In the genomic region with DNA sequence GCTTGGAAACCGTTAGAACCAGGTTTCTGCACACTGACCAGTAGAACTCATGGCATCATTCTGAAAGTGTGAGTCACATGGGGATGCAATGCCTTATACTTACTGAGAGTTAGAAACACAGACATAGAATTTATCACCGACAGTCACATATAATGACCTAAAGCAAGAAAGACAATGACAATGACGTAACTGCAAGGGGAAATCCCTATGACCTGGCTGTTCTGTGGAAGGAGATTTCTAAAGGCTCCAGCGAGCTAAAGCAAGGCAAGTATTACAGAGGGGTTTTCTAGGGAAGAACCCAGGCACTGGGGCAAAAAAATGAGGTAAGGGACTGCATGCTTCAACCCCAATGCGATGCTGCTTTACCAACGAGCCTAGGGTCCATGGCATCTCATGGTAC, we compare ENCODE assay signal across 15 mouse cellular contexts. TPM values are rescaled to one million over a fixed set of nuclear protein-coding genes. Genes with fewer than 3 reads are reported as not detected.
A peak's percentile ranks its signal among the peaks of the same experiment; 100 is the strongest.
DNase-seq lines count a peak whose midpoint lies in the region; ATAC-seq and TF ChIP-seq lines count a peak whose summit lies in the region.
"Had no signal": no experiment of that assay in that cellular context is flagged by ENCODE, and none has a peak within 500 bp of the region (broad histone marks: within the 10 kb centered on the region; RNA-seq: fewer than 3 reads in every experiment).

No protein-coding gene starts in this region.

- no peak for DNase-seq in forebrain, embryonic 11.5 days (ENCODE audit: low spot score)
- peak; percentile 42 for DNase-seq in heart, postnatal 0 days (ENCODE audit: low spot score)
- no peak for DNase-seq in heart, adult 9 months (ENCODE audit: low spot score in 2 of 2)
- no peak for DNase-seq in urinary bladder, postnatal 10 days (ENCODE audit: low spot score)
- DNase-seq: adrenal gland, adult 2 months; adrenal gland, postnatal 25 days; forebrain, postnatal 0 days had no signal

- peak overlapping the region; percentile 35; the same call in 1 of the 2 replicates for H3K27ac ChIP-seq in forebrain, embryonic 16.5 days (ENCODE audit: low read length)
- H3K27ac ChIP-seq in forebrain, embryonic 11.5 days (ENCODE audit: low read depth, low read length) = no peak overlapping the region
- no peak overlapping the region for H3K27ac ChIP-seq in heart, postnatal 0 days (ENCODE audit: low read depth)
- H3K27ac ChIP-seq: embryonic facial prominence, embryonic 12.5 days; forebrain, embryonic 12.5 days; hindbrain, embryonic 13.5 days had no signal

- no peaks in the 10 kb centered on the region for H3K27me3 ChIP-seq in forebrain, embryonic 16.5 days (replicated peaks; ENCODE audit: control insufficient read depth, insufficient read depth, low read length)
- H3K27me3 ChIP-seq in forebrain, embryonic 11.5 days (ENCODE audit: control insufficient read depth, insufficient read depth, low read length) = no peaks in the 10 kb centered on the region
- H3K27me3 ChIP-seq in heart, postnatal 0 days (ENCODE audit: control insufficient read depth, insufficient read depth, low read length) = no peaks in the 10 kb centered on the region
- H3K27me3 ChIP-seq: embryonic facial prominence, embryonic 12.5 days; heart, embryonic 12.5 days; hindbrain, embryonic 13.5 days had no signal

- no peaks in the 10 kb centered on the region for H3K36me3 ChIP-seq in forebrain, embryonic 16.5 days (ENCODE audit: control insufficient read depth, insufficient read depth)
- no peaks in the 10 kb centered on the region for H3K36me3 ChIP-seq in forebrain, embryonic 11.5 days (ENCODE audit: control insufficient read depth, insufficient read depth, low read length)
- H3K36me3 ChIP-seq in heart, postnatal 0 days (replicated peaks; ENCODE audit: control insufficient read depth, insufficient read depth, low read length) = no peaks in the 10 kb centered on the region
- H3K36me3 ChIP-seq: embryonic facial prominence, embryonic 12.5 days; forebrain, embryonic 12.5 days; heart, embryonic 12.5 days; hindbrain, embryonic 13.5 days had no signal

- ATAC-seq in forebrain, embryonic 16.5 days = no peak
- ATAC-seq in forebrain, embryonic 11.5 days (replicated peaks; ENCODE audit: low FRiP score) = no peak
- ATAC-seq in heart, postnatal 0 days (ENCODE audit: insufficient read depth, low read depth) = no peak
- ATAC-seq in activated CD4-positive, CD25-positive, alpha-beta regulatory T cell, adult 4 months = peak; percentile 70
- ATAC-seq in megakaryocyte progenitor cell, adult 5-6 weeks (replicated peaks; ENCODE audit: poor library complexity) = no peak
- ATAC-seq: intestine, postnatal 0 days had no signal

- H3K9ac ChIP-seq in forebrain, embryonic 16.5 days (replicated peaks; ENCODE audit: low read depth, low read length) = no peak overlapping the region
- H3K9ac ChIP-seq in forebrain, embryonic 11.5 days (ENCODE audit: low read length) = no peak overlapping the region
- H3K9ac ChIP-seq in heart, postnatal 0 days (replicated peaks; ENCODE audit: low read depth, low read length) = no peak overlapping the region
- H3K9ac ChIP-seq: embryonic facial prominence, embryonic 12.5 days; forebrain, embryonic 12.5 days; forebrain, postnatal 0 days; heart, embryonic 12.5 days; hindbrain, embryonic 13.5 days had no signal

- no peak overlapping the region for H3K4me2 ChIP-seq in forebrain, embryonic 16.5 days (ENCODE audit: low read length)
- no peak overlapping the region for H3K4me2 ChIP-seq in forebrain, embryonic 11.5 days (ENCODE audit: low read depth, low read length, severe bottlenecking)
- no peak overlapping the region for H3K4me2 ChIP-seq in heart, postnatal 0 days (ENCODE audit: low read depth, low read length)
- H3K4me2 ChIP-seq: embryonic facial prominence, embryonic 12.5 days; forebrain, embryonic 12.5 days; heart, embryonic 12.5 days; hindbrain, embryonic 13.5 days had no signal

- H3K4me3 ChIP-seq in forebrain, embryonic 16.5 days (replicated peaks; ENCODE audit: low read length) = no peak overlapping the region
- H3K4me3 ChIP-seq in forebrain, embryonic 11.5 days (ENCODE audit: low read depth, low read length) = no peak overlapping the region
- no peak overlapping the region for H3K4me3 ChIP-seq in heart, postnatal 0 days (ENCODE audit: low read depth, low read length)
- H3K4me3 ChIP-seq: embryonic facial prominence, embryonic 12.5 days; forebrain, embryonic 12.5 days; heart, embryonic 12.5 days; hindbrain, embryonic 13.5 days had no signal

- TF ChIP-seq EP300 in heart, postnatal 0 days (IDR thresholded peaks at IDR 0.05; ENCODE audit: low read depth) = no peak

- TF ChIP-seq CTCF in heart, postnatal 0 days (IDR thresholded peaks at IDR 0.05; ENCODE audit: low read depth) = no peak

- 88% methylated on average over 6 of the region's 6 CpGs for WGBS in forebrain, embryonic 16.5 days
- WGBS in forebrain, embryonic 11.5 days = 88% methylated on average over 6 of the region's 6 CpGs
- 63% methylated on average over 6 of the region's 6 CpGs for WGBS in heart, postnatal 0 days

- no peaks in the 10 kb centered on the region for H3K9me3 ChIP-seq in forebrain, embryonic 16.5 days (ENCODE audit: control insufficient read depth, low read length)
- no peaks in the 10 kb centered on the region for H3K9me3 ChIP-seq in forebrain, embryonic 11.5 days (ENCODE audit: control insufficient read depth, low read length)
- no peaks in the 10 kb centered on the region for H3K9me3 ChIP-seq in heart, postnatal 0 days (replicated peaks; ENCODE audit: control insufficient read depth, low read length)
- H3K9me3 ChIP-seq: embryonic facial prominence, embryonic 12.5 days; forebrain, embryonic 12.5 days; heart, embryonic 12.5 days; hindbrain, embryonic 13.5 days had no signal

- H3K4me1 ChIP-seq in forebrain, embryonic 16.5 days (replicated peaks; ENCODE audit: control insufficient read depth, insufficient read depth, low read length) = no peaks in the 10 kb centered on the region
- H3K4me1 ChIP-seq in forebrain, embryonic 11.5 days (replicated peaks; ENCODE audit: control insufficient read depth, insufficient read depth, low read length) = no peaks in the 10 kb centered on the region
- H3K4me1 ChIP-seq in heart, postnatal 0 days (ENCODE audit: control insufficient read depth, insufficient read depth) = peaks cover 31% of the 10 kb centered on the region

RNA-seq across cellular contexts. Expression of gene Slco3a1, which starts 26.9 kb away (rescaled TPM):
- 18.6 and 24.2 TPM in 2 replicates for polyA plus RNA-seq in forebrain, embryonic 16.5 days (2015; fragmentation: Nextera tagmentation; extraction: Ambion mirVana)
- polyA plus RNA-seq in forebrain, embryonic 11.5 days (2014; fragmentation: Nextera tagmentation; extraction: Ambion mirVana) = 6.1 and 6.8 TPM in 2 replicates
- total RNA-seq in heart, postnatal 0 days (2014; rRNA removed; ENCODE audit: low replicate concordance) = 19.3 and 24.8 TPM in 2 replicates
- 10.2 and 10.5 TPM in 2 replicates for polyA plus RNA-seq in heart, postnatal 0 days (2015; fragmentation: Nextera tagmentation; extraction: Ambion mirVana)
- 10 to 100 TPM; 14.6 to 16.7 TPM for polyA plus RNA-seq in activated CD4-positive, CD25-positive, alpha-beta regulatory T cell, adult 4 months (2017; shearing (Covaris generic))
- total RNA-seq in megakaryocyte progenitor cell, adult 5-6 weeks (2015) = 31.7 and 44.6 TPM in 2 replicates
- 21.6 and 23.5 TPM in 2 replicates for total RNA-seq in megakaryocyte progenitor cell, adult 5-6 weeks (2017)
